Mouse (Mus musculus): ENCODE results near the gene Cd200r3.

GRCm38 (mm10) chr16:44964526-44965374 is 21.3 kb downstream of the Cd200r3 start:
- TF ChIP-seq CTCF (IDR thresholded peaks at IDR 0.05; ENCODE audit: low read depth), result no peak
- no peak for TF ChIP-seq EP300 (optimal IDR thresholded peaks at IDR 0.05)

Data from stomach, postnatal 0 days (tissue).